Mouse (Mus musculus): ENCODE results near the gene Gm12800. TPM values are rescaled to one million over a fixed set of nuclear protein-coding genes. Genes with fewer than 3 reads are reported as not detected.
"Not testable (repeated sequence)": the region's sequence is repeated elsewhere in the genome, so short reads cannot be mapped to it uniquely, and the experiment has no call there.

Gm12800 gene
- total RNA-seq (2017) = not detected in 2 replicates

GRCm38 (mm10) chr4:101908821-101909220 lies at the start of gene Gm12800:
Gm12800 (plus strand) TSS chr4:101909121.
- not testable (repeated sequence) for ATAC-seq (replicated peaks in 1 of 2; ENCODE audit: insufficient read depth in 1 of 2, low FRiP score in 2 of 2, low TSS enrichment in 1 of 2, low read depth in 1 of 2, poor library complexity in 2 of 2, severe bottlenecking in 2 of 2)

- peak in 1 of 2 experiments; percentile 46; a peak in 1 of 4 replicates for ATAC-seq (replicated peaks in 1 of 2; ENCODE audit: insufficient read depth in 1 of 2, low FRiP score in 2 of 2, low TSS enrichment in 1 of 2, low read depth in 1 of 2, poor library complexity in 2 of 2, severe bottlenecking in 2 of 2)
Observed at GRCm38 (mm10) chr4:101860873-101861272, 48.0 kb upstream of the Gm12800 start.

DNA sequence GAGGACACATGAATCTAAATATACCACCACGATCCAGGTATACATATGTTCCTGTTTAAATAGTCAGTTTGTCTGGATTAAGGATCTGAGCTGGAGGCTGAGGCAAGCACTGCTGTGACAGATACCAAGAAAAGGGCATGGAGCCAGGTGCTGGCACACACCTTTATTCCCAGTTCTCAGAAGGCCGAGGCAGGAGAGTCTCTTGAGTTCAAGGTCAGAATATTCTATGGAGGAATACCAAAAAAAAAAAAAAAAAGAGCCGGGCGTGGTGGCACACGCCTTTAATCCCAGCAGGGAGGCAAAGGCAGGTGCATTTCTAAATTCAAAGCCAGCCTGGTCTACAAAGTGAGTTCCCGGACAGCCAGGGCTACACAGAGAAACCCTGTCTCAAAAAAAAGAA lies 46.6 kb upstream of the Gm12800 start:
- ATAC-seq (replicated peaks in 1 of 2; ENCODE audit: insufficient read depth in 1 of 2, low FRiP score in 2 of 2, low TSS enrichment in 1 of 2, low read depth in 1 of 2, poor library complexity in 2 of 2, severe bottlenecking in 2 of 2) = no peak

- ATAC-seq (replicated peaks in 1 of 2; ENCODE audit: insufficient read depth in 1 of 2, low FRiP score in 2 of 2, low TSS enrichment in 1 of 2, low read depth in 1 of 2, poor library complexity in 2 of 2, severe bottlenecking in 2 of 2) = not testable (repeated sequence)
Observed at GRCm38 (mm10) chr4:101872031-101872430, 36.9 kb upstream of the Gm12800 start.

- ATAC-seq (replicated peaks in 1 of 2; ENCODE audit: insufficient read depth in 1 of 2, low FRiP score in 2 of 2, low TSS enrichment in 1 of 2, low read depth in 1 of 2, poor library complexity in 2 of 2, severe bottlenecking in 2 of 2) = not testable (repeated sequence)
Observed at GRCm38 (mm10) chr4:101875687-101876086, 33.2 kb upstream of the Gm12800 start.

- no peak for ATAC-seq (replicated peaks in 1 of 2; ENCODE audit: insufficient read depth in 1 of 2, low FRiP score in 2 of 2, low TSS enrichment in 1 of 2, low read depth in 1 of 2, poor library complexity in 2 of 2, severe bottlenecking in 2 of 2)
Observed at GRCm38 (mm10) chr4:101883641-101884040, 25.3 kb upstream of the Gm12800 start.

DNA sequence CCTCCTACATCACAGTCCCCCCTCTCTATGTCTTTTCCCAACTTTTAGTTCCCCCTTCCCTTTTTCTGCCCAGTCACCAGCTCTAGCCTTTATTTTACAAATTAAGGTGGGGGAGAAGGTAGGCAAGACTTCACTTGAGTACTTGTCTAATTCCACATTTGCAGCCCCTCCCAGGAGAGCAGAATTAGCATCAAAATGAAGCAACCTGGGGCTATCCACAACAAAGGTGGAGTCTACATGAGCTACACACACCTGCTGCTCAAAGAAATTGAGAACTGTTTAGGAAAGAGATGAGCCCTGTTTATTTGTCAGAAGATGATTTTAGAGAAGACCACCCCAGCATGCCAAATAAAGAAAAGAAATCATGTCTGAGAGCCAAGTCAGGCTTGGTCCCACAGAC lies 19.5 kb upstream of the Gm12800 start:
- ATAC-seq (replicated peaks in 1 of 2; ENCODE audit: insufficient read depth in 1 of 2, low FRiP score in 2 of 2, low TSS enrichment in 1 of 2, low read depth in 1 of 2, poor library complexity in 2 of 2, severe bottlenecking in 2 of 2) = no peak

- no peak for ATAC-seq (replicated peaks in 1 of 2; ENCODE audit: insufficient read depth in 1 of 2, low FRiP score in 2 of 2, low TSS enrichment in 1 of 2, low read depth in 1 of 2, poor library complexity in 2 of 2, severe bottlenecking in 2 of 2)
Observed at GRCm38 (mm10) chr4:101893656-101894420, 15.1 kb upstream of the Gm12800 start, which contains the start of gene C130073F10Rik. C130073F10Rik (minus strand) TSS chr4:101893789.

DNA sequence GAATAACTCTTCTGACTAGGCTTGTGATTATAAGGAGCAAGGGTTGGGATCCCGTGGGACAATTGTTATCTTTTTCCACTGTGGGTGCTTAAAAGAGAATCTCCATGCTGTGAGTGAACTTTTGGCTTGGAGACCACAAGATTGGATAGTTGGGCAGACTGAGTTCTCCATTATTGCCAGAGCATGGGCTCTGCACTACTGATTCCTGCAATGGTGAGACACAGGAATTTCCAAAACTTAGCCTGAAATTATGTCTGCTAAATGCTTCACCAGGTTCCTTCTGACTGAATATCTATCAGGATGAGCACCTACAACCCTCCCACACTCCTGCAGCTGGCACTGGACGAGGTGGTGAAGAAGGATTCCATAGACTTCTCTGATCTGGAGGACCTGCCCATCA lies 31.2 kb downstream of the Gm12800 start, which contains the start of gene Gm12794:
Gene Gm12794 (plus strand): TSS at position 301 of the 400 bp plus-strand sequence.
- not testable (repeated sequence) for ATAC-seq (replicated peaks in 1 of 2; ENCODE audit: insufficient read depth in 1 of 2, low FRiP score in 2 of 2, low TSS enrichment in 1 of 2, low read depth in 1 of 2, poor library complexity in 2 of 2, severe bottlenecking in 2 of 2)

Other genes with a start within 250 kb of the Gm12800 start
- gene Lepr, start 191.7 kb upstream of the Gm12800 start, total RNA-seq (2017) = 1.2 TPM in 1 of 2 replicates, not detected in the other
- gene B020004J07Rik, start 65.1 kb upstream of the Gm12800 start, total RNA-seq (2017) = not detected in 2 replicates
- gene C130073F10Rik, start 15.3 kb upstream of the Gm12800 start, total RNA-seq (2017) = not detected in 2 replicates
- not detected in 2 replicates for gene Gm12794, start 31.3 kb downstream of the Gm12800 start, total RNA-seq (2017)
- gene Gm12790, start 71.9 kb downstream of the Gm12800 start, total RNA-seq (2017) = not detected in 2 replicates
- not detected in 2 replicates for gene Gm12789, start 77.5 kb downstream of the Gm12800 start, total RNA-seq (2017)
- gene Pde4b, start 178.4 kb downstream of the Gm12800 start, total RNA-seq (2017) = 165 and 214 TPM in 2 replicates